Mouse (Mus musculus) embryo, embryonic 10 days (tissue): ENCODE results near the gene Lrrfip1.

ENCODE experiments used
- DNase-seq: peaks from one replicate; pipeline ENCODE4 v3.0.0-alpha.2; 2015; ENCODE audit warnings: low spot score

The Lrrfip1 gene

DNA sequence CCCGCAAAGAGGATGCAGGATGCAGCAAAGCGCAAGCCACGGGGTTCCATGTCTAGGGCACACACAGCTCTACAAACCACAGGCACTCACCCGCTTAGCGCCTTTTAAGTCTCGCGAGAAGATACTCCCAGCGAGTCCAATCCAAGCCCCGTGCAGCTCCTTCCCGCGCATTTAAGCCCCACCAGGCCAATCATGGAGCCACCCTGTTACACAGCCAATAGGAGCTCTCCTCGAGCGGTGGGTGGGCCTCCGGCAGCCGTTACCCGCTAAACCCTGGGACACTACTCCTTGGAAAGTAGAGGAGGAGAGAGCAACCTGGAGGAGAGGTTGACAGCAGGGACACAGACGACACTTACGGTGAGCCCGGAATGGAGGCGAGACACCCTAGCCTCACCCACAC lies 146.3 kb downstream of the Lrrfip1 start, which contains the start of gene Rbm44:
Gene Rbm44, plus strand, starts transcription at position 277 of the 400 bp plus-strand sequence.
- DNase-seq: no peak

- DNase-seq: no peak
Observed at GRCm38 (mm10) chr1:91151509-91151908, 153.0 kb downstream of the Lrrfip1 start.

DNA sequence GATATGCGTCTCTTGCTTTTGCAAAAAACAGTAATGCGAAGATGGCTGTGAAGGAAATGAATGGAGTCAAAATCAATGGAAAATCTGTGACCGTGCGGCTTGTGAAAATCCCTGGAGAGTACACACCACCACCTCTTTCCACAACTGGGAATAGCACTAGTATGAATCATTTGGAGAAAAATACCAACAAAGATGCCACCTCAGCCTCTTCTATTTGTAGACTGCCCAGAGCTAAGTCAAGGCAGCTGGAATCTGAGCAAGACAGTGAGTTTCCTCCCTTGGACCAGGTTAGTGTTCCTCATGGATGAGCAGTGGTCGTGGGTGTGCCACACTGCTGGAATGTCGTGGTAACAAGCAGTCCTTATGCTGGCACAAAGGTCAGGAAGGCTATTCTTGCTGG lies 168.3 kb downstream of the Lrrfip1 start:
- DNase-seq: no peak

DNA sequence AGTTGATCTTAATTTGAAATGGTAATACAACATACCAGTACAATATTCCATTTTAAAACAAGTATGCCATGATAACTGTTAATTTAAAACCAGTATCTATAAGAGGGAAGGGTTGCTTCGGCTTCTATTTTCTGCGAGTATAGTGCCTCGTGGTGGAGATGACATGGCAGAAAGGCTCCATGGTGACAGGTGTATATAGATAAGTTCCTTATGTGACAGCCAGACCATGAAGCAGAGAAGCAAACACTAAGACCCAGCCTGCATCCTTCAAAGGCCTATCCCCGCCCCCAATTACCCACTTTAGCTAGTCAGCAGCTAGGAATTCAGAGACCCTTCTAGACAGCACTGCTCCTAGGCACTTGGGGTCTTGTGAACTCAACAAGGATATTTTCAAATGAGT lies 170.6 kb downstream of the Lrrfip1 start:
- DNase-seq: no peak

- DNase-seq: no peak
Observed at GRCm38 (mm10) chr1:91174796-91175195, 176.3 kb downstream of the Lrrfip1 start.

- DNase-seq: no peak
Observed at GRCm38 (mm10) chr1:91176026-91176425, 177.5 kb downstream of the Lrrfip1 start.

DNA sequence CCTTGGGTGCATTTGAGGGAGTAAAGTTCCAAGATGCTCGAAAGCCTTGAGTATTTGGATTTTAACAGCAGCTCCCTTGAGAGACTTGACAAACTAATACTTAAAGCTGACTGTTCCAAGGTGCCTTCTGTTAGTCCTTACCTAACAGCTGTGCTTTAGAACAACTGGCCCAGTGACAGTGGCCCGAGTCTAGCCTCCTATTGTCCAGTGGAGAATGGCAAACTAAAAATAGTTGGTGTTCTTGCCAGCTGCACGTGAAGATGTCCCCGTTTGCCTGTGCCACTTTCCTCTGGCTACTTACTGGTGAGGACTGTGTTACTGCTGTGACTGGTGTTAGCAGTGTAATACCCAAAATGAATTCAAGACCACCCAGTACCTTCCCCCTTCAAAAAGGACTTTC lies 178.3 kb downstream of the Lrrfip1 start:
- no peak for DNase-seq
